Mouse (Mus musculus) megakaryocyte-erythroid progenitor cell, adult 5 weeks (primary cell): Measurements from ENCODE around the gene Slc2a10. TPM values are rescaled to one million over a fixed set of nuclear protein-coding genes. Genes with fewer than 3 reads are reported as not detected.

Experiments used
- polyA plus RNA-seq: library from polyadenylated mRNA; stranded (reverse); fragments of >175 nt; gene quantifications from 2 replicates; pipeline ENCODE4 v1.2.3, GENCODE M21; 2012

Slc2a10 gene
- 0.03 and 0.18 TPM in 2 replicates for polyA plus RNA-seq

DNA sequence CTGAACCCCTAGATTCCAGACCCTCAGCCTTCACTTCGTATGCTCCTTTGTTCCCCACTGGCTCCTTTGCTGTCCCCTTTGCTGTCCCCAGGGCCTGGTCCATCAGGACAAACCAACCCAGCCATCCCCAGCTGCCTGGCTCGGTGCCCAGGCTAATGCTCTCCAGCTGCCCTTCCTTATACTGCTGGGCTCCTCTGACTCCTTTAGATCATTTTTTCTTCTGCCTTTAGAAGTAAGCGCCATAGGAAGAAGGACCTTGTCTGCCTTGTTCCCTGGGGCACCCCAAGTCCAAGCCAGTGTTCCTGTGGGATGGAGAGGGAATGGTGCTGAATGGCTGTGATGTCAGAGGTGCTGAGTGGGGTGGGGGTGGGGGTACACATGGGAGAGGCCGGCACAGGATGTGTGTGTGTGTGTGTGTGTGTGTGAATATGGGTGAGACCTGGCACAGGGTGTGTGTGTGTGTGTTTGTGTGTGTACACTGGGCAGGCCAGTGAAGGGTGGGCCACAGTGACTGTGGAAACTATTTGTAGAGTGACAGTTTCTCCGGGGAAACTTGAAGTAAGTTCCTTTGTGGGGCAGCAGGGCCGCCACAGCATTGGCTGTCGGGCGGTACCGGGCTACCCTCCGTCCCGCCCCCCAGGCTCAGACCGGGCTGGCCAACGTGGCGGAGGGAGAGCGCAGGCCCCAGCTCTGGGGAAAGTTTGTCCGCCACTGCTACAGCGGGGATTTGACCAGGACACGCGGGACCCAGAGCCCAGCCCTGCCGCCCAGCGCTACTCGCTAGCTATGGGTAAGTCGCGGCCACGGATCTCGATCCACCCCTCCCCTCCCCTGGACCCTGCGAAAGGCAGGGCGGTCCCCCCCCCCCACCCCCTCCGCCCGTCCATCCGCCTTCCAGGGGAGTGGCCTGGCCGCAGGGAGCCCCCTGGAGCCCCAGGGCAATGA is at the start of gene Slc2a10:
TSS of gene Slc2a10 (plus strand) at position 529 of the 945 bp plus-strand sequence.

DNA sequence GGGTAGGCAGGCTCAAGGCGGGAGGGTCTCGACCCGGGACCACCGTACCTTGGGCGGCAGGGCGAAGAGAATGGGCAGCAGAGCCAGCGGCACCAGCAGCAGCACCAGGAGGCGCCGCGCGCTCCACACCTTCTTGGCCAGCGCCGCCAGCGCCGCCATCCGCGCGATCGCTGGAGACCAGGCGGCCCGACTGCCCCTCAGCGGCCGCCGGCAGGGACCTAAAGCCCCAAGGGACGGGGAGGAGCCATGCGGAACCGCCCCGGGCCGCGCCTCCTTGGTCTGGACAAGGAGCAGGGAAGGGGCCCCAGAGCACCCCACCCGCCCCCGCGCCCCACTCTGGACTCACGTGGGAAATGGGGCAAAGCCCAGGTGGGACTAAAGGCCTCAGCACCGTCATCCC is 30.6 kb upstream of the Slc2a10 start, which contains the start of gene Slc13a3:
TSS of gene Slc13a3 (minus strand) at position 228 of the 400 bp plus-strand sequence.

DNA sequence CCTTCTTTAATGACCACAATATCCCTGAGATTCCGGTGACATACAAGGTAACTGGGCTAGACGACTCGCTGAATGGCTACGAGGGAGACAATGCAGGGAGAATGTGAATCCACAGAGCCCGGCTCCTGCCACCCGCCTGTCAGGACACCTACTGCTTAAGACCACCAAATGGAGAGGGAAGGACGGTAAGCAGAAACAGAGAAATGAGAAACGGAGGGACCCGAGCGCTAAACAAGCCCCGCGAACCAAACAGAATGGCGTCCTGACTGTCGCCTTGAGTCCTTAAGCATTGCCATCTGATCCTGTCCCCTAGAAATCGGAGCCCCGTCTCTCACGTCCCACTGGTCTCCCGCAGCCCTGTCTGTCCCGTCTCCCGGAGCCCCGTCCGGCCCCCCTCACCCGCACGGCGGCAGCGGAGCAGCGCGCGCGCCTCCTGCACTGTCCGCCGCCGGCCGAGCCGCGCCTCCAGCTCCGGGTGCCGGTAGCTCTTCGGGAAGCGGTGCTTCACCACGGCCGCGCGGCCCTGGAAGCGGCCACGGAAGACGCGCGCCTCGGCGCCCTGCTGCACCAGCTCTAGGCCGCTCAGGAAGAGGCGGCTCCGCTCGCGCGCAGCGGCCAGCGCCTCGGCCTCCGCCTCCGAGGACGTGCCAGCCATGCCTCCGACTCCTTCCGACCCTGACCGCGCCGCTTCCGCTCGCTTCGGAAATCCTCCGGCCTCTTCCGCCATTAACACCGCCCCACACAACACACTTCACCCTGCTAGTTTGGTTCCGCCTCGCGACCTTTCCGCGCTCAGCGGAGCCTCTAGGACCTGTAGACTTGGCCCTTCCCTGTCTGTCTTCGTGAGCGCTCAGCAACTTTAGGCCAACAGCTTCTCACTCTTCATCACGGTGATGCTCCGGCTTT is 10.7 kb upstream of the Slc2a10 start, which contains the start of gene Trp53rka:
TSS of gene Trp53rka (minus strand) at position 677 of the 906 bp plus-strand sequence.

Other genes with a start within 250 kb of the Slc2a10 start
- gene Slc35c2, start 215.9 kb upstream of the Slc2a10 start, polyA plus RNA-seq, result 151 and 201 TPM in 2 replicates
- gene Elmo2, start 177.3 kb upstream of the Slc2a10 start, polyA plus RNA-seq, result 28.1 and 31.4 TPM in 2 replicates
- gene Zfp663, start 135.1 kb upstream of the Slc2a10 start, polyA plus RNA-seq, result not detected in 2 replicates
- not detected in 2 replicates for gene Zfp334, start 115.5 kb upstream of the Slc2a10 start, polyA plus RNA-seq
- 0.03 and 0.04 TPM in 2 replicates for gene Ocstamp, start 103.4 kb upstream of the Slc2a10 start, polyA plus RNA-seq
- gene Slc13a3, start 30.6 kb upstream of the Slc2a10 start, polyA plus RNA-seq, result 0.16 and 0.27 TPM in 2 replicates
- gene Trp53rka, start 10.5 kb upstream of the Slc2a10 start, polyA plus RNA-seq, result 25.9 and 29.9 TPM in 2 replicates
- gene Eya2, start 91.2 kb downstream of the Slc2a10 start, polyA plus RNA-seq, result 4.6 and 8.3 TPM in 2 replicates